Mouse (Mus musculus) CH12.LX (cell line): ENCODE measurements around the gene Crybb1. TPM values are rescaled to one million over a fixed set of nuclear protein-coding genes. Genes with fewer than 3 reads are reported as not detected.
A peak's percentile ranks its signal among the peaks of the same experiment; 100 is the strongest.

Experiments
- DNase-seq: peaks from one replicate; pipeline ENCODE4 v3.0.0-alpha.2; 2013; ENCODE audit errors: extremely low read depth
- H3K27ac ChIP-seq: 2 replicates; pipeline ENCODE4 v1.5.1; 2012; ENCODE audit warnings: low read depth, mild to moderate bottlenecking, control low read depth, moderate library complexity; ENCODE audit not compliant: insufficient read depth
- H3K27me3 ChIP-seq: replicated peaks from 2 replicates; pipeline ENCODE3; 2012; ENCODE audit warnings: inconsistent platforms
- H3K36me3 ChIP-seq, 2 experiments: replicated peaks in 1 of 2; 2 replicates each; pipeline versions ENCODE3 to v1.6.1; 2012; ENCODE audit warnings: inconsistent platforms in 1 of 2, low read length in 1 of 2, mild to moderate bottlenecking in 1 of 2, mixed read lengths in 1 of 2, moderate library complexity in 1 of 2; ENCODE audit not compliant: control insufficient read depth in 1 of 2, insufficient read depth in 1 of 2
- H3K4me1 ChIP-seq, 2 experiments: 2 replicates each; pipeline ENCODE4 v1.6.1; 2012; ENCODE audit warnings: inconsistent platforms in 1 of 2, moderate library complexity in 1 of 2; ENCODE audit not compliant: insufficient read depth in 2 of 2, control insufficient read depth in 1 of 2
- H3K4me2 ChIP-seq: 2 replicates; pipeline ENCODE4 v1.6.1; 2012; ENCODE audit warnings: low read depth, mild to moderate bottlenecking, control low read depth; ENCODE audit not compliant: poor library complexity, insufficient read depth, severe bottlenecking
- H3K4me3 ChIP-seq, 3 experiments: fragments of 150-350 bp in 1 of 3; sonication (generic) in 1 of 3; replicated peaks in 1 of 3; 2 replicates each; pipeline versions ENCODE3 to v1.5.1; 2011 to 2012; ENCODE audit warnings: low read depth in 2 of 3, low read length in 2 of 3, mild to moderate bottlenecking in 2 of 3, moderate library complexity in 2 of 3, control low read depth in 1 of 3, improper control_type of control experiment in 1 of 3, inconsistent platforms in 1 of 3, mixed read lengths in 1 of 3; ENCODE audit not compliant: poor library complexity in 1 of 3
- H3K79me2 ChIP-seq: replicated peaks from 2 replicates; pipeline ENCODE4 v1.6.1; 2012; ENCODE audit warnings: mild to moderate bottlenecking, moderate library complexity; ENCODE audit not compliant: control insufficient read depth, poor library complexity, insufficient read depth, severe bottlenecking; ENCODE audit errors: extremely low read depth
- H3K9ac ChIP-seq: 2 replicates; pipeline ENCODE4 v1.6.1; 2012; ENCODE audit warnings: low read depth, mild to moderate bottlenecking, control low read depth, moderate library complexity; ENCODE audit not compliant: insufficient read depth
- H3K9me3 ChIP-seq: replicated peaks from 2 replicates; pipeline ENCODE3; 2012; ENCODE audit warnings: low read length, inconsistent platforms, mixed read lengths
- BHLHE40 ChIP-seq: IDR thresholded peaks from 2 replicates; pipeline ENCODE4 v1.6.1; 2011; ENCODE audit warnings: mild to moderate bottlenecking, low read depth, low read length, improper control_type of control experiment
- CHD2 ChIP-seq: IDR thresholded peaks from 2 replicates; pipeline ENCODE4 v1.6.1; 2011; ENCODE audit warnings: low read length, improper control_type of control experiment
- EP300 ChIP-seq: IDR thresholded peaks from 2 replicates; pipeline ENCODE4 v1.6.1; 2011; ENCODE audit warnings: low read length, improper control_type of control experiment
- ETS1 ChIP-seq: conservative IDR thresholded peaks from 2 replicates; pipeline ENCODE4 v1.6.1; 2012; ENCODE audit warnings: low read depth, mild to moderate bottlenecking, inconsistent platforms, low read length, improper control_type of control experiment, moderate library complexity
- GABPA ChIP-seq: IDR thresholded peaks from 2 replicates; pipeline ENCODE4 v1.6.1; 2012; ENCODE audit warnings: low read depth, low read length, improper control_type of control experiment, inconsistent platforms; ENCODE audit not compliant: insufficient replicate concordance
- HCFC1 ChIP-seq: IDR thresholded peaks from 2 replicates; pipeline ENCODE4 v1.6.1; 2012; ENCODE audit warnings: low read depth, mild to moderate bottlenecking, inconsistent platforms, low read length, improper control_type of control experiment
- IRF4 ChIP-seq: IDR thresholded peaks from 2 replicates; pipeline ENCODE4 v1.6.1; 2014; ENCODE audit warnings: low read depth, mild to moderate bottlenecking, inconsistent platforms, low read length, improper control_type of control experiment
- JUN ChIP-seq: IDR thresholded peaks from 2 replicates; pipeline ENCODE4 v1.6.1; 2011; ENCODE audit warnings: low read depth, mild to moderate bottlenecking, low read length, improper control_type of control experiment, moderate library complexity; ENCODE audit not compliant: insufficient read depth
- MAX ChIP-seq: IDR thresholded peaks from 2 replicates; pipeline ENCODE4 v1.6.1; 2011; ENCODE audit warnings: low read length, improper control_type of control experiment
- MAZ ChIP-seq: IDR thresholded peaks from 2 replicates; pipeline ENCODE4 v1.6.1; 2012; ENCODE audit warnings: low read depth, mild to moderate bottlenecking, inconsistent platforms, low read length, improper control_type of control experiment, moderate library complexity
- NELFE ChIP-seq: IDR thresholded peaks from 2 replicates; pipeline ENCODE4 v1.6.1; 2011; ENCODE audit warnings: low read depth, low read length, improper control_type of control experiment
- NRF1 ChIP-seq: IDR thresholded peaks from 2 replicates; pipeline ENCODE4 v1.6.1; 2014; ENCODE audit warnings: low read depth, mild to moderate bottlenecking, inconsistent platforms, low read length, improper control_type of control experiment, moderate library complexity
- RCOR1 ChIP-seq: conservative IDR thresholded peaks from 2 replicates; pipeline ENCODE4 v1.6.1; 2012; ENCODE audit warnings: low read depth, mild to moderate bottlenecking, inconsistent platforms, low read length, improper control_type of control experiment
- SIN3A ChIP-seq: IDR thresholded peaks from 2 replicates; pipeline ENCODE4 v1.6.1; 2012; ENCODE audit warnings: low read length, improper control_type of control experiment, inconsistent platforms
- SMC3 ChIP-seq: IDR thresholded peaks from 2 replicates; pipeline ENCODE4 v1.6.1; 2011; ENCODE audit warnings: low read depth, low read length, improper control_type of control experiment
- TBP ChIP-seq: conservative IDR thresholded peaks from 2 replicates; pipeline ENCODE4 v1.6.1; 2011; ENCODE audit warnings: low read depth, low read length, improper control_type of control experiment
- TCF12 ChIP-seq: IDR thresholded peaks from 2 replicates; pipeline ENCODE4 v1.6.1; 2014; ENCODE audit warnings: low read depth, mild to moderate bottlenecking, inconsistent platforms, low read length, improper control_type of control experiment
- UBTF ChIP-seq: IDR thresholded peaks from 2 replicates; pipeline ENCODE4 v1.6.1; 2012; ENCODE audit warnings: low read depth, mild to moderate bottlenecking, inconsistent platforms, low read length, improper control_type of control experiment, moderate library complexity
- ZC3H11A ChIP-seq: IDR thresholded peaks from 2 replicates; pipeline ENCODE4 v1.6.1; 2012; ENCODE audit warnings: low read depth, mild to moderate bottlenecking, inconsistent platforms, low read length, improper control_type of control experiment
- ZKSCAN1 ChIP-seq: IDR thresholded peaks from 2 replicates; pipeline ENCODE4 v1.6.1; 2012; ENCODE audit warnings: low read depth, inconsistent platforms, low read length, improper control_type of control experiment, borderline replicate concordance
- ZNF384 ChIP-seq: IDR thresholded peaks from 2 replicates; pipeline ENCODE4 v1.6.1; 2012; ENCODE audit warnings: low read depth, low read length, improper control_type of control experiment, inconsistent platforms
- dilution Hi-C: fragments of 300-500 bp; cut with MboI; formaldehyde crosslinking; loops from 2 replicates; pipeline ENCODE4 v1.14.3; 2020; ENCODE audit warnings: low sequenced_read_pairs; ENCODE audit not compliant: extremely low pct_unique_long_range_greater_than_20kb, extremely low pct_ligation_motif_present
- in situ Hi-C: fragments of 300-500 bp; cut with MboI; formaldehyde crosslinking; loops from 3 replicates; pipeline ENCODE4 v1.14.3; 2019; ENCODE audit warnings: low sequenced_read_pairs, low pct_ligation_motif_present, low pct_unique_long_range_greater_than_20kb, mixed read lengths
- polyA plus RNA-seq: library from polyadenylated mRNA; unstranded; fragments of >175 nt; gene quantifications from 2 replicates; pipeline ENCODE4 v1.2.1, GENCODE M21; 2012; ENCODE audit warnings: low read depth; ENCODE audit not compliant: insufficient read length
- total RNA-seq, 2 experiments: library from RNA; depleted of rRNA; stranded (reverse); fragments of 300-350 nt in 1 of 2; fragments of >200 nt in 1 of 2; gene quantifications; 2 replicates each; pipeline ENCODE4 v1.2.3; 2012 to 2014

The Crybb1 gene
- total and polyA plus RNA-seq, 3 experiments: not detected

GRCm38 (mm10) chr5:112283543-112284202 is 28.1 kb downstream of the Crybb1 start:
- Histone ChIP-seq H3K9me3 (no peaks in the 10 kb centered on the region), H3K27me3 (no peaks in the 10 kb centered on the region), H3K4me2 (no peak overlapping the region), H3K4me1 (peaks cover 36 to 76% of the 10 kb centered on the region in 2 experiments), H3K27ac (no peak overlapping the region), H3K79me2 (no peaks in the 10 kb centered on the region), H3K36me3 (peaks cover 0 to 16% of the 10 kb centered on the region in 2 experiments), H3K9ac (no peak overlapping the region), H3K4me3 (no peak overlapping the region)
- in situ Hi-C loops (no loop called here), dilution Hi-C loops (no loop called here)
- DNase-seq: no peak
- TF ChIP-seq TCF12 (no peak), HCFC1 (no peak), MAX (no peak), ZKSCAN1 (peak; percentile 82), NELFE (no peak), ZNF384 (no peak)

DNA sequence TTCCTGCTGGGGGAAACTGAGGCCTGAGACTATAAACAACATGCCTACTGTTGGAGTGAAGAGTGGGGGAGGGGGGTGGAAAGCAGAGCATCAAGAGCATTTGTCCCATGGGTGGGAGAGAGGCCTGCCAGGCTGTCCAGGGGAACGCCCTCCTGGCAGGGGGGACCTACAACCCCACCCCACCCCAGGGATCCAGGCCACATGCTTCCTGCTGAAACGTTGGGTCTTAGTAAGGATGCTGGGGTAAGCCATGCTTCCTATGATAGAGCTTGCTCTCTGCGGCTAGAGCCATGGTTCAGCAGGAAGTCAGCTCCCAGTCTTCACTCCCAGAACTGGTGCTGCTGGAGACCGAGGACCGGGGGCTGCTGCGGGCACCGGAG is 28.6 kb downstream of the Crybb1 start:
- Histone ChIP-seq H3K36me3 (peaks cover 0 to 16% of the 10 kb centered on the region in 2 experiments), H3K27me3 (no peaks in the 10 kb centered on the region), H3K9ac (no peak overlapping the region), H3K27ac (no peak overlapping the region), H3K9me3 (no peaks in the 10 kb centered on the region), H3K4me3 (no peak overlapping the region), H3K4me2 (no peak overlapping the region), H3K4me1 (peaks cover 32 to 71% of the 10 kb centered on the region in 2 experiments), H3K79me2 (no peaks in the 10 kb centered on the region)
- DNase-seq: no peak
- in situ Hi-C loops: no loop called here
- dilution Hi-C loops: no loop called here
- no peak for TF ChIP-seq NRF1
- TF ChIP-seq CHD2: no peak
- TF ChIP-seq ZKSCAN1: no peak
- no peak for TF ChIP-seq ETS1
- TF ChIP-seq ZC3H11A: no peak
- TF ChIP-seq BHLHE40: no peak
- no peak for TF ChIP-seq GABPA
- no peak for TF ChIP-seq SMC3
- TF ChIP-seq HCFC1: no peak
- TF ChIP-seq JUN: no peak
- no peak for TF ChIP-seq MAZ
- no peak for TF ChIP-seq IRF4
- TF ChIP-seq ZNF384: no peak
- TF ChIP-seq EP300: no peak
- no peak for TF ChIP-seq TBP
- no peak for TF ChIP-seq SIN3A
- no peak for TF ChIP-seq UBTF
- TF ChIP-seq RCOR1: no peak
